Mouse (Mus musculus): ENCODE results near the gene 2410004B18Rik.

GRCm38 (mm10) chr3:145939971-145940370 is 2.2 kb downstream of the 2410004B18Rik start:
- TF ChIP-seq POLR2A (IDR thresholded peaks at IDR 0.05; ENCODE audit: insufficient read depth, low read depth, low read length) (no peak), CTCF (IDR thresholded peaks at IDR 0.05; ENCODE audit: insufficient read depth, low read depth, low read length) (no peak)
